Mouse (Mus musculus) cerebellum, postnatal 10 days (tissue): ENCODE results near the gene AC124502.3.

Experiments used
- DNase-seq, 2 experiments: peaks; one replicate each; pipeline ENCODE4 v3.0.0; 2021; ENCODE audit warnings: mixed read lengths in 2 of 2

The AC124502.3 gene

DNA sequence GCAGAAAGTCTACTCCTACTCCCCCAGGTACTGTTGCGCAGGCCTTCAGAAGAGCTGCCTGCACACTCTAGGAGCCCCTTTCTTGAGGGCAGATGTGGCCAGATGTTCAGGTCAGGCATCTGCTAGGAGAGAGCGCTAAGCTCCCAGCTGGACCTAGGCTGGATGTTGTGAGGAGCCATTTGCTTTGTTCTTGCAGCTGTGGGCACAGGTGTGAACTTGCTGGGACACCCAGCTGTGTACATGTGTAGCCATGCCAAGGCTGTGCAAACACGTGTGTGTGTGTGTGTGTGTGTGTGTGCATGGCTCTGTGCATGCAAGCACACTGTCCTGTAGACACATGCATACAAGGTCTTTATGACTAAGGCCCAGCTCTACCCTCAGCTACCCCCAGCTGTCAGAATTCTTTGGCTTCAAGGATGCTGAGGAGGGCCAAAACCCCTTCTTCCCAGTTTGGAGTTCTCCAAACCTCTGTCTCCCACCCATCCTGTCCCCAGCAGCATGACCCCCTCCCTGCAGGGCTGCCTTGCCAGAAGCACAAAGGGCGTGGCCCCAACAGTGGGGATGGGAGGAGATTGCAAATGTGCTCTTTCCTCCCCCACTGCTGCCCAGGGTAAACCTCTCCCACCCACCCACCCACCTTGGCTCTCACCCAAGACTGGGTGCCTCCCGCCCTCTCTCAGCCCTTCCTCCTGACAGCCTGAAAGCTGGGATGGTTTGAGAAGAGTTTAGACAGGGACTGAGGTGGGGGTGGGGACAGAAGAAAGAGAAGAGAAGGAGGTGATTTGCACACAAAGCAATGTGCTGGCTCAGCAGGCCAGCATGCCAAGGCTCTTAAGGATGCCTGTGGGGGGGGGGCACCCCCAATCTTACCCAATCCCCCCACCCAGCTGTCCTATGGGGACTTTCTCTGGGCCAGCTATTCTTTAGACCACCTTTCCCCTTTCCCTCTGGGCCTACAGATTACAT is 22.0 kb downstream of the AC124502.3 start:
- no peak for DNase-seq

DNA sequence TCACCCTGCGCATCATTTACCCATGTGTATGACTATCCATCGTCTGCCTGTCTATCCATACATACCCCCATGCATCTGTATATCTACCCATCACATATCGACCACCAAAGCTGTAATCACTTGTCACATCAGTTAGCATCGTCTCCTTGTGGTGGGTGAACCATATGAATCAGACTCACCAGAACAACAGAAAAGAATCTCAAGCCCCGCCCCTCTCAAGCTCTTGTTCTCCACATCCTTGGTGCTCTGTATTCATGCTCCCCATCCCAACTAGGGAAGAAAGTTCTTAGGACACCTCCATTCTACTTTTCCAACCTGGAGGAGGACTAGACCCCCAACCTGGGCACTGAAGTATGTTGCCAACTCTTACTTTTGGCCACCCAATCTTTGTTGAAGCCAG is 23.4 kb downstream of the AC124502.3 start:
- DNase-seq: no peak

DNA sequence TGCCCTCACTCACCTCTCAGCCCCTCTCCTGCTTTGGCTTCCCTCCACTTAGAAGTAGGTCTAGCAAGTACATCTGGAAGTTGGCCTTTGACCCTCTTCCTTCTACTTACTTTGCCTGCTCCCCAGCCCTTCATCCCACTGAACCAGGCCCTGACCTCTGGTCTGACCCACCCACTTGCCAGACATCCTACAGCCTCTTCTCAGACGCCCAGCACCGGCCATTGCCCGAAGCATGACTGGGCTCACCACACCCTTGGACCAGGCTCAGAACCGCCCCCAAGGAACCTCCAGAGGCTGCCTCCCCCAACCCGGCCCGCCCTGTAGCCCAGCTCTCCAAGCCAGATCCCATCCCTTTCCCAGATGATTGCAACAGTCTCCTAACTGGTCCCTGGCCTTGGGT is 23.8 kb downstream of the AC124502.3 start:
- DNase-seq: no peak

DNA sequence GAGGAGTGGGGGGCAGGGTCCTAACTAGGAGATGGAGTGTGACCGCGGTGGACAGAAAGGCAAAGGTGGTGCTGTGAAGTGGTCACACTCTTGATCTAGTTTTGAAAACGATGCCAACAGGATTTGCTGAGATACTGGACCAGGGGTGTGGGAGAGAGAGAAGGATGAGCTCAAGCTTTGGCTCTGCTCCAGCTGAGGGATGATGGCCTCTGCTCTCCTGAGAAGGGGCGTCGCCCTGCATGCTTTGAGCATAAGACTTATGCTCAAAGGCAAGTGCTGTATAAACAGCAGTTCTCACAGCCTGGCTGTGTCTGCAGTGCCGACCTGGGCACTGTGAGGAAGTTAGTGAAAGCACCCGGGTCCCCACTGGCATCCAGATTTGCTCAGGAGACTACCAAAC is 26.4 kb downstream of the AC124502.3 start:
- DNase-seq: peak in 1 of 2 experiments; percentile 46

DNA sequence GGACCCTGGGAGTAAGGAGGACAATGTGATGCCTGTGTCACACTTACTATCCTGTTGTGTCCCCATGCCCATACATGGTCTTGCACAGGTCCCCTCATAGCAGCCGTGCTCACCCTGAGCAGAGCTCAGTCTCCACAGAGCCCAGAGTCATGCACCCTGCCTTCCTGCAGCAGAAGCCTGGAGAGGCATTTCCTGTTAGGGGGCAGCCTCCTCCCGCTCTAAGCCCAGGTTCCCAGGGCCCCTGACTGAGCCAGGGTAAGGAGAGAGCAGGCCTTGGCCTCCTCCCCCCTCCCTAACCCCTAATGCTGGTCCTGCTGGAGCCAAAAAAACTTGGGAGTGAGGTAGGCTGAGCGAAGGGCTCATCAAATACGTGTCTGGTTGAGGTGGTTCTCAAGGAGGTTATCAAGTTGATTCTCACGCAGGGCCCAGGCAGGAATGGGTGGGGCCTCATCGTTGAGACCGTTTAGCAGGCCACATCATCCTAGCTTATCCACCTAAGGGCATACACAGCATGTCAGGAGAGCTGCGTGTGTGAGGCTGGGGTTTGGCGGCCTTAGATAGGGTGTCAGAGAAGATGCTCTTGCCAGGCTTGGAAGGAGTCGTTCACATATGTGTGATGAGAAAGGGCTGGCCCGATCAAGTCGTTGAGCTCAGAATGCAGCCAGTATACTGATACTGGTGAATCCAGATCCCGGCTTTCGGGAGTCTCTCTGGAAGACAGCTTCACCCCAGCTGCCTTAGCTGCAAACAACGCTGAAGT is 28.5 kb downstream of the AC124502.3 start:
- no peak for DNase-seq

DNA sequence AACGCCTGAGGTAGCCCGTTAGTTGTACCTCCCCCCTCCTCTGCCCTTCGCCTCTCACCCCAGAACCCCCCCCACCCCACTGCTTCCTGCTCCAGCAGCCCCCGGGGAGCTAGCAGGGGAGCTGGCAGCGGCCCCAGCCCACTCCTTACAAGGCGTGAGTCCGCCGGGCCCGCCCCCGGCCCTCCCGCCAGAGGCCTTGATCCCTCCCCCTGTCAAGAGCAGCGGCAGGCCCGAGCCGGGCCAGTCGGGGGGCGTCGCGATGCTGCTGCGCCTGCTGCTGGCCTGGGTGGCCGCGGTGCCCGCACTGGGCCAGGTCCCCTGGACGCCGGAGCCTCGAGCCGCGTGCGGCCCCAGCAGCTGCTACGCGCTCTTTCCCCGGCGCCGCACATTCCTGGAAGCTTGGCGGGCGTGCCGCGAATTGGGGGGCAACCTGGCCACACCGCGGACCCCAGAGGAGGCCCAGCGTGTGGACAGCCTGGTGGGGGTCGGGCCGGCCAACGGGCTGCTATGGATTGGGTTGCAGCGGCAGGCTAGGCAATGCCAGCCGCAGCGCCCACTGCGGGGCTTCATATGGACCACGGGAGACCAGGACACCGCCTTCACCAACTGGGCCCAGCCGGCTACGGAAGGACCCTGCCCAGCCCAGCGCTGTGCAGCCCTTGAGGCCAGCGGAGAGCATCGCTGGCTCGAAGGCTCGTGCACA is 29.3 kb downstream of the AC124502.3 start, which contains the start of gene Cd248:
Cd248 (plus strand) TSS at position 212 of the 703 bp plus-strand sequence.
- peak; percentile 73 to 81 for DNase-seq

DNA sequence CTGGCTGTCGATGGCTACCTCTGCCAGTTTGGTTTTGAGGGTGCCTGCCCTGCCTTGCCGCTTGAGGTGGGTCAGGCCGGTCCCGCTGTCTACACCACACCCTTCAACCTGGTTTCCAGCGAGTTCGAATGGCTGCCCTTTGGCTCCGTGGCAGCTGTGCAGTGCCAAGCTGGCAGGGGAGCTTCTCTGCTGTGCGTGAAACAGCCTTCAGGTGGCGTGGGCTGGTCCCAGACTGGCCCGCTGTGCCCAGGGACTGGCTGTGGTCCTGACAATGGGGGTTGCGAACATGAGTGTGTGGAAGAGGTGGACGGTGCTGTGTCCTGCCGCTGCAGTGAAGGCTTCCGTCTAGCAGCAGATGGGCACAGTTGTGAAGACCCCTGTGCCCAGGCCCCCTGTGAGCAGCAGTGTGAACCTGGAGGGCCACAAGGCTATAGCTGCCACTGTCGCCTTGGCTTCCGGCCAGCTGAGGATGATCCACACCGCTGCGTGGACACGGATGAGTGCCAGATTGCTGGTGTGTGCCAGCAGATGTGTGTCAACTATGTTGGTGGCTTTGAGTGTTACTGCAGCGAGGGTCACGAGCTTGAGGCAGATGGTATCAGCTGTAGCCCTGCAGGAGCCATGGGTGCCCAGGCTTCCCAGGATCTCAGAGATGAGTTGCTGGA is 30.0 kb downstream of the AC124502.3 start:
- peak; percentile 57 to 58 for DNase-seq

DNA sequence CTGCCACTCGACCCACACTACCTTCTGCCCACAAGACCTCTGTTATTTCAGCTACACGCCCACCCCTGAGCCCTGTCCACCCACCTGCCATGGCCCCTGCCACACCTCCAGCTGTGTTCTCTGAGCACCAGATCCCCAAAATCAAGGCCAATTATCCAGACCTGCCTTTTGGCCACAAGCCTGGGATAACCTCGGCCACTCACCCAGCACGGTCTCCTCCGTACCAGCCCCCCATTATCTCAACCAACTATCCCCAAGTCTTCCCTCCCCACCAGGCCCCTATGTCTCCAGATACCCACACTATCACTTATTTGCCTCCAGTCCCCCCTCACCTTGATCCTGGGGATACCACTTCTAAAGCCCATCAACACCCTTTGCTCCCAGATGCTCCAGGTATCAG is 30.8 kb downstream of the AC124502.3 start:
- DNase-seq: no peak

DNA sequence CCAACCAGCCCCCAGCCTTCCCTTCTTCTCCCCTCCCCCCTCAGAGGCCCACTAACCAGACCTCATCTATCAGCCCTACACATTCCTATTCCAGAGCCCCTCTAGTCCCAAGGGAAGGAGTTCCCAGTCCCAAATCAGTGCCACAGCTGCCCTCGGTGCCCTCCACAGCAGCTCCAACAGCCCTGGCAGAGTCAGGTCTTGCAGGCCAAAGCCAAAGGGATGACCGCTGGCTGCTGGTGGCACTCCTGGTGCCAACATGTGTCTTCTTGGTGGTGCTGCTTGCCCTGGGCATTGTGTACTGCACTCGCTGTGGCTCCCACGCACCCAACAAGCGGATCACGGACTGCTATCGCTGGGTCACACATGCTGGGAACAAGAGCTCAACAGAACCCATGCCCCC is 31.3 kb downstream of the AC124502.3 start:
- no peak for DNase-seq

DNA sequence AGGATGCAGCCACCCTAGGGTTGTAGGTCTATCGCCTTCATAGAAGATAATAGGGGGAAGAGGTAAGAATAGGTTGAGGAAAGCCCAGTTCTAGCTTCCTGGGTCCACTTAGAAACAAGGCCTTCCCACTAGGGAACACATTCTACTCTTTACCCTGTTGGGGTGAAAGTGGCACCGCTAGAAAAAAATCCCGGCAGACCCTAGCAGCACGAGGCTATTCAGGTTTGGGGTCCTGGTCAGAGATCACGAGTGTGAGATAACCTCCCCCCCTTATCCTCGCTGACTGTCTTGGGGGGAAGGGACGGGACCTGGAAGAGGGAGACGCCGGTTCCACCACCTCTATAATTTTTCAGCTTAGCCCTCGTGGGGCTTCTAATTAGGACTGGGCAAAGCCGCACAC is 32.4 kb downstream of the AC124502.3 start:
- no peak for DNase-seq

DNA sequence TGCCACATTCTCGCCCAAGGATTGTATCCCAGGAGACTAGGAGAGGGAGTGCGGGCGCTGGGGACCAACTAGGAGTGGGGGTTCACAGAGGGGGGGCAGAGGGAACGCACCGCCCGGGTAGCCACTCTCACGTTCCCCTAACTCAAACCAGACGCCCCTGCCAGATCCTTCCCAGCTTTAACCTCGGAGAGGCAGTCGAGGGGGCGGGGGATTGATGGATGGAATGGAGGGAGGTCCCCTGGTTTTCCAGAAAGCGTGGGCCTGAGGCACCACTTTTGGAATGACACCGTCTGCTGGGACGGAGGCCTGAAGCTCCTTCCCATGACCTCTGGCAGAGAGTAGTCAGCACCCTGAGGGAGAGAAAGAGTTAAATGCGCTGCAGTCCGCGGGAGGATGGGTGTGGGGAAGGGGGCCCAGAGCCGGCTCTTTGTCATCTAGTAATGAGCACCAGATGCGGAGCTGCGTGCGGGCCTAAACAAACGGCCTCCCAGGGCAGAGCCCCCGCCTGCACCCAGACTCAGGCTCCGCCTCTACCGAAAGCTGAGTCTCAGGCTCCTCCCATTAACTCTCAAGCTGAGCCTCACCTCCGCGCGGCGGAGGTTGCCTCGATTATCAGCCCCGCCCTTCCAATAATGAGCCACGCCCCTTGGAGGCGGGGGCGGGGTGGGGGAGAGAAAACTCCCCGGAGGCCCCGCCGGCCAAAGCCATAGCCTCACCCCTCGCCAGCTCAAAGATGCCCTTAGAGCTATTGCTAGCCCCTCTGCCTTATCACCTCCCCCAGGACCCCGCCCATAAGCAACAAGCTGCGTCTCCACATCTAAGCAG is 33.1 kb downstream of the AC124502.3 start:
- peak; percentile 46 to 55 for DNase-seq

DNA sequence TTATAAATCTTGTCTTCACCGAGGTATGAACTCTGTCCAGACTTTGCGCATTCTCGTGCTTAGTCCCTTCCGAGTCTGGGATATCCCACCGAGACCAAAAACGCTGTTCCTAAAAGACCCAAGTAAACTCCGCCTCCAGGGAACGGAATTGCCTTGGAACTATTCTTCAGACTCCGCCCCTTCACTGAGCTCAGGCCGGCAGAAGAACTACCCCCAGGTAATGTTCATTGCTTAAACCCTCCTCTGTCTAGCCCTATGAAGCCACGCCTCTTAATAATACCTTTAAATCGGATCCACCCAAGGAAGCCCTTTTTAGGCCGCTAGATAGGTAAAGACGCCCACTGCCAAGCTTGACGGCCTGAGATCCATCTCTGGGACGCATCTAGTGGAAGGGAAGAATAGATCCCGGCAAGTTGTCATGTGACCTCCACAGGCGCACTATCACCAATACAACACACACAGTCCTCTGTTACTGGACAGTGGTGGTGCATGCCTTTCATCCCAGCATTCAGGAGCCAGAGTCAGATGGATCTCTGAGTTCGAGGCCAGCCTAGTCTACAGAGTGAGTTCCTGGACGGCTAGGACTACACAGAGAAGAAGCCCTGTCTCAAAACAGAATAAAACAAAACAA is 33.8 kb downstream of the AC124502.3 start:
- DNase-seq: no peak

DNA sequence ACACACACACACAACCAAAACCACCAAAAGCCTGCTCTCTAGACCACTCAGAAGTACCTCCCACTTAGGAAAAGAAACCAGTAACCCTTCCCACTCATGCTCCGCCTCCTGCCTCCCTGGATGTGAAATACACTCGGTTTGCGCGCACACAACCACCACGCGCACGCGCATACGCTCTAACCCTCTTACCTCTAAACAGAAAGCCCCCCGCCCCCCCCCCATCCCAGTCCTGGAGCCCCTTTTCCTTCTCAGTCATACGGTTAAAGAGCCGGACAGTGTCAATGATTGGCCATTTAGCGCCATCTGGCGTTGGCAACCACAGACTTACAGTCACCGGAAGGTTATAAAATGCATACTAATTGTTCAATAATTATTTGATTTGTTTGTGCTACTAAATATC is 34.3 kb downstream of the AC124502.3 start:
- DNase-seq: peak; percentile 80 to 82

DNA sequence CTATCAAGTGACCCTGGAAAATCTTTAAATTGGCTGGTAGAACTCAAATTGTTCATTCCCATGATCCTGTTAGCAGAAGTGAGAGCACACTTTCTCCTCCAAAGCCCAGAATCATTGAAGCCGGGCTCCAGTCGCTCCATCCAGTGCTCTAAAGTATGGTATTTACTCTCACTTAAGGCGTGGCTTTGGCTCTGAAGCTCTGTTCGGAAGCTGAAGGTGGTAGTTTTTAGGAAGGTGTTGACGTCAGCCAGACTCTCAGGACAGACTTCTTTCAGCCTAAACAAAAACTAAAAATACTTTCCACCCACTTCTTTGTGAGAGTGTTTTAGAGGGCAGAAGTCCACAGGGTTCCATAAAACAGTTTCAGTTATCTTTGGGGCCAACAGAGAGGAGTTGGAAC is 34.8 kb downstream of the AC124502.3 start:
- DNase-seq: no peak

DNA sequence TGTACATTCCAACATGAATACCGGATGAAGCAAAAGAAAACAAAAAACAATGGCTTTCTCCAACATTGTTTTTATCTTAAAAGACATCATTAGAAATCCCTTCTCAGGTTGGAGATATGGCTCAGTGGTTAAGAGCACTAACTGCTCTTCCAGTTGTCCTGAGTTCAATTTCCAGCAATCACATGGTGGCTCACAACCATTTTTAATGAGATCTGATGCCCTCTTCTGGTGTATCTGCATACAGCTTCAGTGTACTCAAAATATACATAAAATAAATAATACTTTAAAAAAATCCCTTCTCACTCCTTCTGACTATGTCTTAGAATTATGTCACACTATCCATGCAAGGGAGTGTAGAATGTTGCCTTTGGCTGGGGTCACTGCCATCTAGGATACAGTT is 40.6 kb downstream of the AC124502.3 start:
- DNase-seq: no peak

DNA sequence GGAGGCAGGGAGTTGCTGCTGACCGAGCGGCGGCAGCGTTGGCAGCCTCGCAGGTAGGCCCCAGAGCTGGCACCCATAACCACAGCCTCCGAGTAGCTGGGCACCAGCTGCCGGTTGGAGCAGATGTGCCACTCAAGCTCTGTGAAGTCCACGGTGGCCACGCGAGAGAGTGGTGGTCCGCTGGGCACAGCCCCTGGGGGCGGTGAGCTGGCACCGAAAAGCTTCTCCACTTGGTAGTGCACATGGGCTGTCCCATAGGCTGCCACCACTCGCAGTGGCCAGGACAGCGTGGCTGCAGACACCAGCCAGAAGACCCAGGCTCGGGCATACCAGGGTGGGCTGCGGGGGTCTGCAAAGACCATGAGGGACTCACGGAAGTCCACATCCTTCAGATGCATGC is 43.3 kb downstream of the AC124502.3 start:
- no peak for DNase-seq

DNA sequence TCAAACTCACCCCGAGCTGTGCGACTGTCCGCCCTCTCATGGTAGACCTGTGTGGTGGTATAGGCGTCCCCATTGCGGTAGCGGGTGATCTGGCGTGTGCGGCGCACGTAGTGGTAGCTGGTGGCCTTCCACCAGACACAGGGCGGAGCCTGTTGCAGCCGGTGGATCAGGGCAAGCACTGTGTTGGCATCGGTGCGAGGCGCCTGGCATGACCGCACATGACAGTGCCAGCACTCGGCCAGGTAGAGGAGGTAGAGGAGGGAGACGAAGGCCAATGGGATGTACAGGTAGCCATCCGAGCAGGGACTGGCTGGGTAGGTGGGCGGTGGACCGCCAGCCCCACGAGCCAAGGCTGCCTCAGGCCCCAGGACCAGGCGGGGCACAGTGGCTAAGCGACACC is 43.9 kb downstream of the AC124502.3 start:
- DNase-seq: peak in 1 of 2 experiments; percentile 44

DNA sequence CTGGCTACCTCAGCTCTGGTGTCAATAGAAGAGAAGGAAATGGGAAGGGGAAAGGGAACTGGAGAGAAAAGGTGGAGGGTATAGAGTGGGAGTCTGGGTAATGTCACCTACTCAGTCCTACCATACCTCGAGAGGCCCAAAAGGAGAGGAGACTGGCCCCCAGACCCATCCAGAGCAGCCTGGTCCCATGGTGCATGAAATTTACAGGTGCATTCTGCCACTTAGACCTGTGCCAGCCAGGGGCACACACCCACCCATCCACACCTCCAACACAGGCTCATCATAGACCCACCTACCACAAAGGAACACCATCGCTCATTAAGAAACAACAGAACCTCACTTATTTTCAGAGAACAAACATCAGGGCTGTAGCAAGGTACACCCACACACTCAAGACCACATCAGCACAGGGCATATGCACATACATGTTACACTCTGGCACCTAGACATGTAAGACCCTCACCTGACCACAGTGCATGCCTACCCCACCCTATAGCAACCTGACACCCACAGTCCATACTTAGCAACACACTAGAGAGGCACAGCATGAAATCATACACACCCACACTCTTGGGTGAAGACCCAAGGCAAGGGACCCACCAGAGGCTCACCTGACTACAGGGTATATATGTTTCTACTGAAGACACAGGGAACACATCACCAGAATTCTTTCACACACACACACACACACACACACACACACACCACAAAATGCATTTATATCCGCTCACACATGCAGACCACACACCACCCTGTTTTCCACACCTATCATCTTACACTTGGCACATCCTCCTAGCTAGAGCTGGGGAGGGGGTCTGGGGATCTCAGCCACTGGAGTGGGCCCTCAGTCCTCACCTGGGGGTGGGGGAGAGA is 45.5 kb downstream of the AC124502.3 start:
- DNase-seq: no peak

DNA sequence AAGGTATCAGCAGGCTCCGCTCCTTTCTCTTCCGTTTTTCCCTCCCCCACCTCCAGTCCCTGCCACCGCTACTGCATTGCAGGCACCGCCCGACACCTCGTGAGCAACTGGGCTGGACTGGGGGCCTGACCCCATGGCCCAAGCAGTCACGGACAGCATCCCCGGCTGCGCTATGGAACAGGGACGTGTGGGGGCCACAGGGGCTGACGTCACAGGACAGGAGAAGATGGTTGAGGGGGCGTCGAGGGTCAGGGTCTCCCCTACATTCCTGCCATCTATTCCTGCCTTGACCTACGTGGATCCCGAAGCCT is 46.1 kb downstream of the AC124502.3 start:
- peak in 1 of 2 experiments; percentile 56 for DNase-seq

DNA sequence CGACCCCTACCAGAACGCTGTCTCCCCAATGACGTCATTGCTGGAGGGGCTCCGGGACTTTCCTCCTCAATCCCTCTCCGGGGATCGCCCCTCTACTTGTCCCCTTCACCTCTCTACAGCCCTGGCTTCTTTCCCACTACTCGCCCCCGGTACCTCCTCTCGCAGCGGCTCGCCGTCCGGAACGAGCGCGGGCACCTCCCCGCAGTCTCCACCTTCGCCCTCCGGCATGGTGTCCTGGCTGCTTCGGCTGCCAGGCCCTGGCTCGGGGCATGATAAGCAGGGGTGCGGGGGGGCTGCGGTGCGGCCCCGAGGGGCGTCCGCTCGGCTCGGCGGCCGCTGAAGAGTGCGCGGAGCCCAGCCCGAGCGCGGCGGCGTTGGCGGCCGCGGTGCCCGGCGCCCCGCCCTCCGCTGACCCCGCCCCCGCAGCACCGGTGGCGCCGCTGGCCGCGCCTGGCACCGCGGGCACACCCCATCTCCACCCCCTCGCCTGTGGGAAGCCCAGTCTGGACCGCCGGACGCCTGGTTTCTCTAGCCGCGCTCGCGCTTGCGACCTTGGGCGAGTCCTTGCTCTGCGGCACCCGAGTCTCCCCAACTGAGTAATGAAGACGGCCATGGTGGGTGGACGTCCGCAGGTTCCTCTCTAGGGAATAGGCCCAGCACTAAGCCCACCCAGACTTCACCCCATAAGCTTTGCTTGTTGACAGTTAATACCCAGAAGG is 46.6 kb downstream of the AC124502.3 start, which contains the start of gene Tmem151a:
Tmem151a (minus strand) TSS at position 387 of the 719 bp plus-strand sequence.
- DNase-seq: peak; percentile 73 to 75
